Mouse (Mus musculus) liver, embryonic 11.5 days (tissue): ENCODE results near the gene Tigar. TPM values are rescaled to one million over a fixed set of nuclear protein-coding genes. Genes with fewer than 3 reads are reported as not detected.

Source experiments
- ATAC-seq: fragments of 200-750 bp; cut with Nextera tagmentation; replicated peaks from 2 replicates; pipeline ENCODE4 v1.8.0; 2017; ENCODE audit warnings: moderate number of reproducible peaks, mild to moderate bottlenecking, moderate TSS enrichment, moderate library complexity; ENCODE audit not compliant: low FRiP score
- DNase-seq: peaks from one replicate; pipeline ENCODE4 v3.0.0-alpha.2; 2017; ENCODE audit warnings: low spot score
- H3K27ac ChIP-seq: fragments of 300-500 bp; sonication (generic); 2 replicates; pipeline ENCODE4 v1.5.1; 2014; ENCODE audit warnings: mild to moderate bottlenecking, low read depth, low read length, control low read depth
- H3K27me3 ChIP-seq: fragments of 300-500 bp; sonication (generic); replicated peaks from 2 replicates; pipeline ENCODE4 v1.6.1; 2014; ENCODE audit warnings: low read length, mixed read lengths; ENCODE audit not compliant: control insufficient read depth, insufficient read depth
- H3K36me3 ChIP-seq: fragments of 300-500 bp; sonication (generic); 2 replicates; pipeline ENCODE4 v1.6.1; 2014; ENCODE audit warnings: mild to moderate bottlenecking, low read length, moderate library complexity, mixed read lengths; ENCODE audit not compliant: control insufficient read depth, insufficient read depth
- H3K4me1 ChIP-seq: fragments of 300-500 bp; sonication (generic); replicated peaks from 2 replicates; pipeline ENCODE4 v1.6.1; 2014; ENCODE audit warnings: low read length, mixed read lengths; ENCODE audit not compliant: control insufficient read depth, insufficient read depth
- H3K4me2 ChIP-seq: fragments of 300-500 bp; sonication (generic); 2 replicates; pipeline ENCODE4 v1.6.1; 2014; ENCODE audit warnings: mild to moderate bottlenecking, control low read depth, moderate library complexity
- H3K4me3 ChIP-seq: fragments of 300-500 bp; sonication (generic); 2 replicates; pipeline ENCODE4 v1.5.1; 2014; ENCODE audit warnings: low read depth, low read length, control low read depth
- H3K9ac ChIP-seq: fragments of 300-500 bp; sonication (generic); 2 replicates; pipeline ENCODE4 v1.6.1; 2014; ENCODE audit warnings: low read depth, low read length, control low read depth
- H3K9me3 ChIP-seq: fragments of 300-500 bp; sonication (generic); 2 replicates; pipeline ENCODE4 v1.6.1; 2016; ENCODE audit warnings: low read length, inconsistent platforms, mixed read lengths; ENCODE audit not compliant: control insufficient read depth
- WGBS: fragments of 180-500 bp; shearing (Covaris S2); extraction: QIAGEN DNeasy Blood & Tissue Kit; methylation state at CpG from one replicate; pipeline ENCODE4 v1.1.7; 2014; 5-methylcytosine and 5-hydroxymethylcytosine counted together
- polyA plus RNA-seq: library from polyadenylated mRNA; unstranded; fragments of >200 nt; fragmentation: Nextera tagmentation; extraction: Ambion mirVana; gene quantifications from 2 replicates; pipeline ENCODE4 v1.2.1, GENCODE M21; 2014

Tigar gene
- polyA plus RNA-seq, 1 experiment from 2014 or later, result 2.2 TPM

DNA sequence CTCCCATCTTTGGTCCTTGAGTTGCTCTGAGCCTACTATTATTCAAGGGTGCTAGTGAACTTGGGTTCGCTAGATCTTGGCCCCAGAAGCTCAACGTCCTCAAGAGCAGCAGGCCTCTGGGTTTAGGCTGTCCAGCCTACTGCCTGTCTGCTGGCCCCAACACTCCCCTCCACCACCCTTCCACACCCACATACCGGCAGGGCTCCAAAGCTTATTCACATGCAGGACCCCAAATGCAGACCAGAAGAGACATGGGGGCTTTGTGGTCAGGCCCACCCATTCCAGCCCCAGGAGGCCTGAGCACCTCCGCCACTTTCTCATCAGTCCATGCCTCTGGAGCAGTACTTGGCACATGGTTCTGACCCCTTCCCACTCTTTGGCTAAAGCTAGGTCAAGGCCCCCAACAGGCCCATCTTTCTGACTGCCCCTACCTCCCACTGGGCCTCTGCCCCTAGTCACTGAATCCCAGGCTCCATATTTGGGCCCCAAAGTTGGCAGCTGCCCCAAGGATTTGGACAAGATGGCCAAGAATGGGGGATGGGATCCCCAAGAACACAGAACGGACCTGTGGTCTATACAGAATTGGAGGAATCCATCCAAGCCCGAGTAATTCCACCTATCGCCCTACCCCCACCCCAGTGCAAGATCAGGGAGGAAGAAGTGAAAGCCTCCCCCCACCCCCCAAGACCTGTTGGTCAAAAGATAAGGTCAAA lies 34.4 kb upstream of the Tigar start:
- no peak for ATAC-seq
- WGBS, result 70% methylated on average over 7 of the region's 7 CpGs
- no peaks in the 10 kb centered on the region for H3K9me3 ChIP-seq
- DNase-seq, result no peak
- H3K27ac ChIP-seq, result no peak overlapping the region
- no peak overlapping the region for H3K9ac ChIP-seq
- H3K27me3 ChIP-seq, result 0 out of 2 replicates have a peak, but pooled peaks cover 3% of the 10 kb centered on the region
- peaks cover 7% of the 10 kb centered on the region; the same call in 1 of the 2 replicates for H3K36me3 ChIP-seq
- H3K4me2 ChIP-seq, result no peak overlapping the region
- H3K4me1 ChIP-seq, result peaks cover 29% of the 10 kb centered on the region
- no peak overlapping the region for H3K4me3 ChIP-seq

DNA sequence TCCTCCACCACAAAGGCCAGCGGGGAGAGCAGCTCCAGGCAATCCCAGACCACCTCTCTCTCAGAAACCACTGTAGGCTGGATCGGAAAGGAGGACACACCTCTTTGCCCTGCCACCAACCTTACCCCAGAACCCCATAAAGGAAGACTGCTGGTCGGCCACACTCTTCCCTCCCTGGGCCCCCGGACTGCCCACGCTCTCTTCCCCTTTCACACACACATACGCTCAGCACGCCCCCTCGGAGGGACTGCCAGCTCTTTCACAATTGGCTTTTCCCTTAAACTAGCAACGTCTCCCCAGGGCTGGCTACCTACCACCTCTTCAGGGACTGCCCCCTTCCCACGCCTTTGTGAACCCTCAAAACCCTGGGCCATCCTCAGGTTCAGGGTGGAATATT lies 33.8 kb upstream of the Tigar start:
- Histone ChIP-seq H3K4me3 (no peak overlapping the region), H3K4me1 (peaks cover 29% of the 10 kb centered on the region), H3K27ac (no peak overlapping the region), H3K27me3 (no peaks in the 10 kb centered on the region), H3K9ac (no peak overlapping the region), H3K9me3 (no peaks in the 10 kb centered on the region), H3K36me3 (peaks cover 11% of the 10 kb centered on the region; the same call in 1 of the 2 replicates), H3K4me2 (no peak overlapping the region)
- WGBS, result 58% methylated on average over 10 of the region's 10 CpGs
- DNase-seq, result no peak
- ATAC-seq, result no peak

DNA sequence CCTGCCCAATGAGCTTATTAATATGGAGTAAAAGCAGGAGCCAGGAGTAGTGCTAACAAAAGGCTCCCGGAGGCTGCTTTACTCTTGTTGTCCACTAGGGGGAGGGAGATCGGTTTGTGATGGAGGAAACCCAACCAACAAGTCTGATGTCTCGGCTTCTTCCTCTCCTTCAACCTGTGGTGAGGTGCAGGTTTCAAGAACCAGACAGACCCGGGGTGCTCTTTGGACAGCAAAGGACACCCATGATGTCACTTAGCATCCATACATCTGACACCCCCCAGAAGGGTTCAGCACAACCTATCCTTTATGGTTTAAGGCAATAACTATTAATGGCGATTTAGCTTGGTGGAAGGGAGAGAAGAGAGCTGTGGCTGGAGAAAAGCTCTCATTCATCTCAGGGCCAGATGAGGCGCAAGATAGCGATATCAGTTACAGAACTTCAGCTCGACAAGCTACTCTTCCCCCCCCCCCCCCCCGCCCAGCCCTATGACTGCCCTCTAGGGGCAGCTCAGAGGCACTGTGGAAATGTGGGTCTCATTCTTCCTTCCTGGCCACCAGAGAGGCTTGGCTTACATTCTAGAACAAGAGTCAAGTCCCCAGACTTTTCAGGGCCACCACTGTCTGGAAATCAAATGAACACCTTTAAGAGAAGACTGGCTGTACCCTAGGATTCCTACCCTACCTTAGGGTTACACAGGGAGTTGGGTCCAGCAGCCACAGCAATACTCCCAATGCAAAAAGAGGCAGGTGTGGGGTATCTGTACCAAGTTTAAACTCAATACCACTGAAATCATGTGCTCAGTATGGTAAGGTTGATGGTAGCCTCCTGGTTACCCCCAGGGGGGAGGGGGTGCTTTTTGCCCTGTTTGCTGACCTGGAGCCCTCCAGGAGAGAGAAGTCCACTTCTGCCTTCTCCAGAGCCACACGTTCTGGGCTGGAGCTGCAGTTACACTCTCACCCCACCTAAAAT lies 33.1 kb upstream of the Tigar start:
- H3K4me1 ChIP-seq, result peaks cover 25% of the 10 kb centered on the region
- no peaks in the 10 kb centered on the region for H3K9me3 ChIP-seq
- H3K4me2 ChIP-seq, result peak overlapping the region; percentile 55
- no peak overlapping the region for H3K9ac ChIP-seq
- no peaks in the 10 kb centered on the region for H3K27me3 ChIP-seq
- no peak for DNase-seq
- 18% methylated on average over 9 of the region's 10 CpGs for WGBS
- peak; percentile 50; the same call in 1 of the 2 replicates for ATAC-seq
- H3K36me3 ChIP-seq, result peaks cover 13% of the 10 kb centered on the region; the same call in 1 of the 2 replicates
- no peak overlapping the region for H3K4me3 ChIP-seq
- no peak overlapping the region for H3K27ac ChIP-seq

DNA sequence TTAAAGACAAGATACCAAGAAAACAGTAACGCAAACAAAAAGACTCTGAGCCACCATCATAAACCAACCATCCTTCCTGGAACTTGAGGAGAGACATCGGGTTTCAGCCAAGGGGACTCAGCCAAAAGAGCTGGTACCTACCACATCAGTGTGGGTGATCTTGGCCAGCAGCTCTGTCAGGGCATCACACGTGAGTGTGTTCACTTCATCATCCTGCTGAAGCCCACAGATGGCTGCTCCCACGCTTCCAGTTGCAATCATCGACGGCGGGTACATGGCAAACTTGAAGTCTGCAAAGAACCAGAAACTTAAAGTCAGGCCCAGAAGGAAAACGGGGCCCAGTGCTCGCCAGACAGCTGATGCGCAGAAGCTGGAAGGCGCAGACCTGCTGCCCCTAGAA lies 29.6 kb upstream of the Tigar start:
- H3K36me3 ChIP-seq, result peaks cover 17% of the 10 kb centered on the region; the same call in 1 of the 2 replicates
- H3K4me3 ChIP-seq, result no peak overlapping the region
- ATAC-seq (no peak), DNase-seq (no peak)
- no peaks in the 10 kb centered on the region for H3K27me3 ChIP-seq
- no peak overlapping the region for H3K4me2 ChIP-seq
- no peak overlapping the region for H3K9ac ChIP-seq
- no peak overlapping the region for H3K27ac ChIP-seq
- H3K4me1 ChIP-seq, result peaks cover 5% of the 10 kb centered on the region; the same call in 1 of the 2 replicates
- H3K9me3 ChIP-seq, result no peaks in the 10 kb centered on the region
- 88% methylated on average over 11 of the region's 11 CpGs for WGBS

DNA sequence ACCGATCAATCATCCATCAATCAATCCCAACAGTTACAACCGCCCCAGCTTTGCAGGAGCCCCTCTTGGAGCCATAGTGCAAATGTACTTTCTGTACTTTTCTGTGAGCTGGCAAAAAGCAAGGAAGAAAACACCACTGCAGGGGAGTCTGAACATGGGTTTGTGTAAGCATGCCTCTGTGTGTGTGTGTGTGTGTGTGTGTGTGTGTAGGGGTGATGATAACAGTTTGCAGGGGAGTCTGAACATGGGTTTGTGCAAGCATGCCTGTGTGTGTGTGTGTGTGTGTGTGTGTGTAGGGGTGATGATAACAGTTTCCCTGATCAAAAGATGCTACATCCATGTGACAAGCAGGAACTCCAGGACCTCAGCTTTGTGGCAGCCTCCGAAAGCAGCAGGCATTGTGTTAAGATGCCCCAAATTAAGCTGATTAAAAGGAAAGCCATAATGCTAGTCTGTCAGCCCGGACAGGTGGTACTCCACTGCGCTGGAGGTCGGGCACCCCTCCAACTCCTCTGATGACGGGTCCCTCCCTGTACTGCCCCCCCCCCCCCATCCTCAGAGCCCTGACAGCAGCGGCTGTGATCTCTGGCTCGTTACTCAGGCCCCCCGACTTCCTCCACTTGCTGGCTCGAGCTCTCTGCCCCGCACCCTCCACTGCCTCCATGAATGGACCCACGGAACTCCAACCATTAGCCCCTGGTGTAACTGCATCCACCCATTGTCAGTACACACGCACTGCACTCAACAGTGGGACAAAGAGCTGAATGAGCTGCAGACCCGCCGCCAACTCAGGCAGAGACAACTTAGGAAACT lies 24.3 kb upstream of the Tigar start:
- Histone ChIP-seq H3K36me3 (peaks cover 21% of the 10 kb centered on the region), H3K27ac (no peak overlapping the region), H3K27me3 (no peaks in the 10 kb centered on the region), H3K9ac (no peak overlapping the region), H3K4me2 (no peak overlapping the region), H3K9me3 (no peaks in the 10 kb centered on the region), H3K4me1 (no peaks in the 10 kb centered on the region), H3K4me3 (no peak overlapping the region)
- ATAC-seq (no peak), DNase-seq (no peak)
- WGBS, result 85% methylated on average over 16 of the region's 16 CpGs

DNA sequence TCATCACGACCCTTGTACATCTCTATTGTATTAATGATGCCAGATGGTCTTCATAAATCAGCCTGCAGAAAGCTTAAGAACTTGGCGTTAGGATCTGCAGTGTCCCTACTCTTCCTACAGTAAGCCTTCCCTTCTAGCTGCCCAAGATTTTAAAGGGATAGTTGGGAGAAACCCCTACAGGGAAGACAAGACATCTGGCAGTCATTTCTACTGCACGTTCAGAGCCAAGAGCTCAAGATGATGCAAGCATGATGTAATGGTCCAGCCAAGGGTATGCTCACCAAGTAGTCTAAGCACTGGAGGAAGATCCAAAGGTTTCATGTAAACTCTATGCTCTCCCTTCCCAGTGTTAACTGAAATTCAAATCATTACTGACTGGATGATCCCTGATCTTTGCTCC lies 23.4 kb upstream of the Tigar start:
- peaks cover 14% of the 10 kb centered on the region for H3K36me3 ChIP-seq
- no peak for ATAC-seq

DNA sequence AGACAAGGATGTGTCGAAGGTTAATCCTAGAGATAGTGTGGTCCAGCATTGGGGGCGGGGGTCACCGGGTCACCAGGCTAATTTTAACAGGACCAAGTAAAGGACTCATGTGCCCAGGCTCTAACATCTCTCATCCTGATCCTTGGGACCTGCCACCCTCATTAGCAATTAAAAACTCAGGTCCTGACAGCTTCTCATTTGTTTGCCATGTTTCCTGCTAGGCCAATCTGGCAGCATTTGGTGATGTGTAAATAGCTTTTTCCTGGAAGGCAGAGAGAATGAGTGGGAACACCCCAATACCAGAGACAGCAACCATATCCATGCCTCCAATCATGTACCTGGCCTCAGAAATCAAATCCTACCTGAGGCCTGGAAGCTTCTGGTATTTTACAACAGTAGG lies 22.6 kb upstream of the Tigar start:
- Histone ChIP-seq H3K27me3 (no peaks in the 10 kb centered on the region), H3K4me1 (no peaks in the 10 kb centered on the region), H3K27ac (no peak overlapping the region), H3K4me2 (no peak overlapping the region), H3K9me3 (no peaks in the 10 kb centered on the region), H3K36me3 (peaks cover 13% of the 10 kb centered on the region), H3K9ac (no peak overlapping the region), H3K4me3 (no peak overlapping the region)
- DNase-seq, result no peak
- 83% methylated on average over 3 of the region's 3 CpGs for WGBS
- ATAC-seq, result no peak

More for the DNA sequence above, 23.4 kb upstream of the Tigar start:
- Histone ChIP-seq H3K9me3 (no peaks in the 10 kb centered on the region), H3K27me3 (no peaks in the 10 kb centered on the region), H3K4me3 (no peak overlapping the region), H3K4me2 (no peak overlapping the region), H3K4me1 (no peaks in the 10 kb centered on the region), H3K27ac (no peak overlapping the region), H3K9ac (no peak overlapping the region)
- 81% methylated on average over 3 of the region's 3 CpGs for WGBS
- no peak for DNase-seq

DNA sequence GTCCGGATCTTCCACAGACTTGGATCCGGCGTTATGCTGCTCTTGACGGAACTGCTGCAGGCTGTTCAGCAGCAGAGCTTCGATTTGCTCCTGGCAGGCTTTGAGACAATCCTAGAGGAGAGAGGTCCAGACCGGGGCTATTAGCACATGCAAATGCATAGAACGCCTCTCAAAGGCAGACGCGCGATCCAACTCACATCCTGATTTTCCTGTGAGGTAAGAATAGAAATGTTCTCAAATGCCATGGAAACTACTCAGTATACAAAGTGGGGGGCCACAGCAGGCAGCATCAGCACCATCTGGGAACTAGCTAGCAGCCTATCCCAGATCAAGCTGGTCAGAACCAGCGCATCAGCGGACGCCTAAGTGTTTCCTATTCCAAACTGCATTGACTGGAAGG lies 21.0 kb upstream of the Tigar start:
- H3K4me3 ChIP-seq, result no peak overlapping the region
- H3K27ac ChIP-seq, result no peak overlapping the region
- H3K9me3 ChIP-seq, result no peaks in the 10 kb centered on the region
- H3K4me2 ChIP-seq, result no peak overlapping the region
- WGBS, result 82% methylated on average over 13 of the region's 13 CpGs
- no peak for DNase-seq
- peaks cover 14% of the 10 kb centered on the region for H3K36me3 ChIP-seq
- no peak overlapping the region for H3K9ac ChIP-seq
- no peaks in the 10 kb centered on the region for H3K4me1 ChIP-seq
- ATAC-seq, result no peak
- H3K27me3 ChIP-seq, result no peaks in the 10 kb centered on the region
